Mouse (Mus musculus): ENCODE results near the gene Tnk1. TPM values are rescaled to one million over a fixed set of nuclear protein-coding genes. Genes with fewer than 3 reads are reported as not detected.

Gene Tnk1
- total RNA-seq (2014; rRNA removed; ENCODE audit: low replicate concordance) (0.50 TPM in 1 of 2 replicates, not detected in the other), polyA plus RNA-seq (2015; fragmentation: Nextera tagmentation; extraction: Ambion mirVana) (not detected in 2 replicates)

- WGBS, result 30% methylated on average over 30 of the region's 30 CpGs
- ATAC-seq (ENCODE audit: insufficient read depth, low read depth) (no peak), DNase-seq (ENCODE audit: low spot score) (no peak)
- TF ChIP-seq CTCF (IDR thresholded peaks at IDR 0.05; ENCODE audit: low read depth) (no peak), EP300 (IDR thresholded peaks at IDR 0.05; ENCODE audit: low read depth) (no peak)
- no peak within 1 kb of the TSS for H3K4me2 ChIP-seq (ENCODE audit: low read depth, low read length)
- no peak within 1 kb of the TSS for H3K27ac ChIP-seq (ENCODE audit: low read depth)
- no peaks in the 10 kb centered on the region for H3K4me1 ChIP-seq (ENCODE audit: control insufficient read depth, insufficient read depth)
- no peaks in the 10 kb centered on the region for H3K9me3 ChIP-seq (replicated peaks; ENCODE audit: control insufficient read depth, low read length)
- H3K36me3 ChIP-seq (replicated peaks; ENCODE audit: control insufficient read depth, insufficient read depth, low read length), result no peaks in the 10 kb centered on the region
- H3K9ac ChIP-seq (replicated peaks; ENCODE audit: low read depth, low read length), result no peak within 1 kb of the TSS
- H3K4me3 ChIP-seq (ENCODE audit: low read depth, low read length), result no peak within 1 kb of the TSS
- peaks cover 16% of the 10 kb centered on the region for H3K27me3 ChIP-seq (ENCODE audit: control insufficient read depth, insufficient read depth, low read length)
Measured at GRCm38 (mm10) chr11:69858113-69858998, at the start of gene Tnk1. Gene Tnk1, minus strand, starts transcription at chr11:69858730.

DNA sequence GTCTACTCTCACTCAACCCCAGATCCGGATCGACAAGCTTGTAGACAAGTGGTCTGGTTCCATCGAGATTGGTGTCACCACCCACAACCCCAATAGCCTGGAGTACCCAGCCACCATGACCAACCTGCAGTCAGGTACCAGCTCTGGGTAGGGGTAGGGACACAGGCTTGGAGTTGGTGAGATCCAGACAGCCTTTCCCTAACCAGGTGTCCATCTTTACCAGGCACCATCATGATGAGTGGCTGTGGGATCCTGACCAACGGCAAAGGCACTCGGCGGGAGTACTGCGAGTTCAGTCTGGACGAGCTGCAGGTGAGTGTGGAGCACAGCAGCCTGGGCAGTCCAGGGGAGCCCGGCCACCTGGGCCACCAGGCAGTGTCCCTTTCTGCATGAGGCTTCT is 45.8 kb upstream of the Tnk1 start:
- peaks cover 53% of the 10 kb centered on the region for H3K36me3 ChIP-seq (replicated peaks; ENCODE audit: control insufficient read depth, insufficient read depth, low read length)
- DNase-seq (ENCODE audit: low spot score) (no peak), ATAC-seq (ENCODE audit: insufficient read depth, low read depth) (no peak)
- H3K9ac ChIP-seq (replicated peaks; ENCODE audit: low read depth, low read length), result no peak overlapping the region
- WGBS, result 94% methylated on average over 9 of the region's 9 CpGs
- peaks cover 18% of the 10 kb centered on the region; the same call in 1 of the 2 replicates for H3K4me1 ChIP-seq (ENCODE audit: control insufficient read depth, insufficient read depth)
- H3K27me3 ChIP-seq (ENCODE audit: control insufficient read depth, insufficient read depth, low read length), result no peaks in the 10 kb centered on the region
- no peak overlapping the region for H3K4me3 ChIP-seq (ENCODE audit: low read depth, low read length)
- no peak overlapping the region for H3K4me2 ChIP-seq (ENCODE audit: low read depth, low read length)
- H3K27ac ChIP-seq (ENCODE audit: low read depth), result no peak overlapping the region
- H3K9me3 ChIP-seq (replicated peaks; ENCODE audit: control insufficient read depth, low read length), result no peaks in the 10 kb centered on the region
- no peak for TF ChIP-seq CTCF (IDR thresholded peaks at IDR 0.05; ENCODE audit: low read depth)
- TF ChIP-seq EP300 (IDR thresholded peaks at IDR 0.05; ENCODE audit: low read depth), result no peak

DNA sequence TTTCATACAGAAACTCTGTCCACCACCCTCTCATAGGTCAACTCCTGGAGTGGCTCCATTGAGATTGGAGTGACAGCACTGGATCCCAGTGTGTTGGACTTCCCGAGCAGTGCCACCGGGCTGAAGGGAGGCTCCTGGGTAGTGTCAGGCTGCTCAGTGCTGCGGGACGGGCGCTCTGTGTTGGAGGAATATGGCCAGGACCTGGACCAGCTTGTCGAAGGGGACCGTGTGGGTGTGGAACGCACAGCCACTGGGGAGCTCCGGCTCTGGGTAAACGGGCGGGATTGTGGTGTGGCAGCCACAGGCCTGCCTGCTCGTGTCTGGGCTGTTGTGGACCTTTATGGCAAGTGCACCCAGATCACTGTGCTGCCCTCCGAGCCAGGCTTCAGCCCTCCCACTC is 44.4 kb upstream of the Tnk1 start:
- Histone ChIP-seq H3K9ac (replicated peaks; ENCODE audit: low read depth, low read length) (peak overlapping the region; percentile 85; the same call in 1 of the 2 replicates), H3K4me2 (ENCODE audit: low read depth, low read length) (0 out of 2 replicates have a peak overlapping the region, but pooled peaks have one; percentile 83), H3K27ac (ENCODE audit: low read depth) (no peak overlapping the region; the same call in 1 of the 2 replicates), H3K4me1 (ENCODE audit: control insufficient read depth, insufficient read depth) (peaks cover 18% of the 10 kb centered on the region; the same call in 1 of the 2 replicates), H3K4me3 (ENCODE audit: low read depth, low read length) (peak overlapping the region; percentile 72; the same call in 1 of the 2 replicates), H3K36me3 (replicated peaks; ENCODE audit: control insufficient read depth, insufficient read depth, low read length) (peaks cover 40% of the 10 kb centered on the region), H3K9me3 (replicated peaks; ENCODE audit: control insufficient read depth, low read length) (no peaks in the 10 kb centered on the region), H3K27me3 (ENCODE audit: control insufficient read depth, insufficient read depth, low read length) (no peaks in the 10 kb centered on the region)
- ATAC-seq (ENCODE audit: insufficient read depth, low read depth) (no peak), DNase-seq (ENCODE audit: low spot score) (no peak)
- WGBS, result 81% methylated on average over 13 of the region's 13 CpGs
- TF ChIP-seq EP300 (IDR thresholded peaks at IDR 0.05; ENCODE audit: low read depth) (no peak), CTCF (IDR thresholded peaks at IDR 0.05; ENCODE audit: low read depth) (no peak)

DNA sequence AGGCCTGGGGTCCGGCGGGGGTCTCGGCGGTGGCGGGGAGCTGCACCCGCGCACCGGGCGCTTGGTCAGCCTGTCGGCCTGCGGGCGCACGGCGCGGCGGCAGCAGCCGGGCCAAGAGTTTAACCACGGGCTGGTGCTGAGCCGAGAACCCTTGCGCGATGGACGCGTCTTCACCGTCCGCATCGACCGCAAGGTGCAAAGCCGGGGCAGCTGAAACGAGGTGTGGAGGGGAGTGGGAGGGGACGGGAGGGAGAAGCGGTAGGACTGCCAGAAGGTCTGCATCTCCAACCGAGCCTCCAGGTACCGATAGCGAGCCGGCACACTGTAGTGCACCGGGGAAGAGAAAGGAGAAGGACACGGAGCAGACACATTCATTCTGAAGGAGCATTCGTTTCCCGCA is 43.5 kb upstream of the Tnk1 start:
- peak; percentile 3 for ATAC-seq (ENCODE audit: insufficient read depth, low read depth)
- Histone ChIP-seq H3K4me3 (ENCODE audit: low read depth, low read length) (peak overlapping the region; percentile 72), H3K9me3 (replicated peaks; ENCODE audit: control insufficient read depth, low read length) (no peaks in the 10 kb centered on the region), H3K27me3 (ENCODE audit: control insufficient read depth, insufficient read depth, low read length) (no peaks in the 10 kb centered on the region), H3K4me1 (ENCODE audit: control insufficient read depth, insufficient read depth) (peaks cover 18% of the 10 kb centered on the region; the same call in 1 of the 2 replicates), H3K27ac (ENCODE audit: low read depth) (peak overlapping the region; percentile 95), H3K9ac (replicated peaks; ENCODE audit: low read depth, low read length) (peak overlapping the region; percentile 85), H3K36me3 (replicated peaks; ENCODE audit: control insufficient read depth, insufficient read depth, low read length) (peaks cover 30% of the 10 kb centered on the region), H3K4me2 (ENCODE audit: low read depth, low read length) (peak overlapping the region; percentile 83)
- TF ChIP-seq CTCF (IDR thresholded peaks at IDR 0.05; ENCODE audit: low read depth), result no peak
- no peak for TF ChIP-seq EP300 (IDR thresholded peaks at IDR 0.05; ENCODE audit: low read depth)
- DNase-seq (ENCODE audit: low spot score), result no peak
- 1% methylated on average over 38 of the region's 39 CpGs for WGBS

DNA sequence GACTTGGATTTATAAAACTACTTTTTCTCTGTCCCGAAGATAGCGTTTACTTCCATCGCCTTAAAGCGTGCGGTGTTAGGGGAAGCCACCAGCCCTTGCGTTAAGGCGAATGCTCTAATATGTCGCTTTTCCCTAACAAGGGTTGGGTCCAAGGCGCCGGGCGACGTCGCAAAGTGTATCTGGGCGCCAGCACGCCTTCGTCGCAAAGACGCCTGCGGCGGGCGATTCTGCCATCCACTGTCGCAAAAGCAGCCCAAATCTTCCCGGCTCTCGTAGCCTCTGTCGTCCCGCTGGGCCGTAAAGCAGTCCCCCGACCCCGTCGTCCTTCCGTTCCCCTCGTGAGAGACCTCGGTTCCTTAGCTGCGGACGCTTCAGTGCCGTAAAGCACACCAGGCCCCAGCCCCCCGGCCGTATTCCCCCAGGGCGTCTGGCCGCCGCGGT is 42.9 kb upstream of the Tnk1 start:
- Histone ChIP-seq H3K9me3 (replicated peaks; ENCODE audit: control insufficient read depth, low read length) (no peaks in the 10 kb centered on the region), H3K27me3 (ENCODE audit: control insufficient read depth, insufficient read depth, low read length) (no peaks in the 10 kb centered on the region), H3K4me1 (ENCODE audit: control insufficient read depth, insufficient read depth) (peaks cover 18% of the 10 kb centered on the region; the same call in 1 of the 2 replicates), H3K4me3 (ENCODE audit: low read depth, low read length) (peak overlapping the region; percentile 72), H3K4me2 (ENCODE audit: low read depth, low read length) (peak overlapping the region; percentile 83), H3K36me3 (replicated peaks; ENCODE audit: control insufficient read depth, insufficient read depth, low read length) (peaks cover 24% of the 10 kb centered on the region), H3K27ac (ENCODE audit: low read depth) (peak overlapping the region; percentile 95), H3K9ac (replicated peaks; ENCODE audit: low read depth, low read length) (peak overlapping the region; percentile 85)
- TF ChIP-seq CTCF (IDR thresholded peaks at IDR 0.05; ENCODE audit: low read depth) (no peak), EP300 (IDR thresholded peaks at IDR 0.05; ENCODE audit: low read depth) (0 out of 2 replicates have a peak, but pooled peaks have one; percentile 38)
- peak; percentile 98 for DNase-seq (ENCODE audit: low spot score)
- peak; percentile 85 for ATAC-seq (ENCODE audit: insufficient read depth, low read depth)
- WGBS, result under 1% methylated on average over 42 of the region's 42 CpGs
